Mouse (Mus musculus) stomach, embryonic 14.5 days (tissue): ENCODE data around the gene Ppil2. TPM values are rescaled to one million over a fixed set of nuclear protein-coding genes. Genes with fewer than 3 reads are reported as not detected.

ENCODE experiments used
- ATAC-seq: fragments of 200-750 bp; cut with Nextera tagmentation; 2 replicates; pipeline ENCODE4 v1.8.0; 2017; ENCODE audit warnings: low read depth, moderate TSS enrichment; ENCODE audit not compliant: insufficient number of reproducible peaks, insufficient read depth, low FRiP score
- H3K27ac ChIP-seq: fragments of 300-500 bp; sonication (generic); 2 replicates; pipeline ENCODE4 v1.5.1; 2014; ENCODE audit warnings: mild to moderate bottlenecking, low read length, moderate library complexity, mixed read lengths
- H3K27me3 ChIP-seq: fragments of 300-500 bp; sonication (generic); 2 replicates; pipeline ENCODE4 v1.6.1; 2014; ENCODE audit warnings: low read length, control low read depth, mixed read lengths; ENCODE audit not compliant: control insufficient read depth, insufficient read depth
- H3K36me3 ChIP-seq: fragments of 300-500 bp; sonication (generic); 2 replicates; pipeline ENCODE4 v1.6.1; 2014; ENCODE audit warnings: mild to moderate bottlenecking, control low read depth, low read length, moderate library complexity, mixed read lengths; ENCODE audit not compliant: control insufficient read depth, insufficient read depth
- H3K4me1 ChIP-seq: fragments of 300-500 bp; sonication (generic); 2 replicates; pipeline ENCODE4 v1.6.1; 2014; ENCODE audit warnings: low read length, control low read depth, mixed read lengths; ENCODE audit not compliant: control insufficient read depth, insufficient read depth
- H3K4me2 ChIP-seq: fragments of 300-500 bp; sonication (generic); replicated peaks from 2 replicates; pipeline ENCODE4 v1.6.1; 2014; ENCODE audit warnings: low read depth, low read length, control low read depth
- H3K4me3 ChIP-seq: fragments of 300-500 bp; sonication (generic); 2 replicates; pipeline ENCODE4 v1.5.1; 2014; ENCODE audit warnings: low read depth, low read length, control low read depth
- H3K9ac ChIP-seq: fragments of 300-500 bp; sonication (generic); replicated peaks from 2 replicates; pipeline ENCODE4 v1.6.1; 2014; ENCODE audit warnings: low read depth, mild to moderate bottlenecking, control low read depth, low read length, moderate library complexity, mixed read lengths
- H3K9me3 ChIP-seq: fragments of 300-500 bp; sonication (generic); 2 replicates; pipeline ENCODE4 v1.6.1; 2016; ENCODE audit warnings: low read depth, low read length, control low read depth; ENCODE audit not compliant: control insufficient read depth
- WGBS: fragments of 180-500 bp; shearing (Covaris S2); extraction: QIAGEN DNeasy Blood & Tissue Kit; methylation state at CpG from one replicate; pipeline ENCODE4 v1.1.7; 2014; 5-methylcytosine and 5-hydroxymethylcytosine counted together
- microRNA counts: library from miRNA; unstranded; fragments of <30 nt; microRNA quantifications from one replicate; lab custom pipeline; 2016
- microRNA-seq: library from miRNA; unstranded; fragments of <30 nt; microRNA quantifications from one replicate; pipeline ENCODE4, GENCODE M21; 2016
- polyA plus RNA-seq: library from polyadenylated mRNA; unstranded; fragments of >200 nt; fragmentation: Nextera tagmentation; extraction: Ambion mirVana; gene quantifications from 2 replicates; pipeline ENCODE4 v1.2.1, GENCODE M21; 2014

Ppil2 gene
- polyA plus RNA-seq, 1 experiment from 2014 or later, result 136 TPM

DNA sequence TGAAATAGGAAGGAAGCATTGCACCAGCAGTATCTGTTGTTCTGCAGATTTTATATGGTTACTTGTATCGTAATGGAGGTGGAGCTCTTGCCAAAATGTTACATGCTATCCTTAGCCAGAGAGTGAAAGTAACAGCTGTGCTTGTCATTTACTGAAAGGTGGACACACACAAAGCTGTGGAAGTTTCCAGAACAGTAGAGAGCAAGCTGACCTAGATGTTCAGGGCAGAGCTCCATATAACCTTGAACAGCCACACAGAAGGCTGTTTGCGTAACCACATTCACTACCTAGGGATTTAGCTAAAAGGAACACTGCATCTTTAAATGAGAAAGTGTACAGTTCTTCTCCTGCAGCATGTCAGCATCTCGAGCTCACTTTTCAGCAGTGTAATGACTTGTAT is 66.7 kb downstream of the Ppil2 start:
- H3K27ac ChIP-seq, result no peak overlapping the region
- H3K4me3 ChIP-seq, result no peak overlapping the region
- no peak overlapping the region for H3K9ac ChIP-seq
- no peak for ATAC-seq
- peaks cover 56% of the 10 kb centered on the region for H3K36me3 ChIP-seq
- H3K4me2 ChIP-seq, result no peak overlapping the region
- no peaks in the 10 kb centered on the region for H3K4me1 ChIP-seq
- no peaks in the 10 kb centered on the region for H3K9me3 ChIP-seq
- no peaks in the 10 kb centered on the region for H3K27me3 ChIP-seq
- WGBS, result 91% methylated on average over 3 of the region's 3 CpGs

DNA sequence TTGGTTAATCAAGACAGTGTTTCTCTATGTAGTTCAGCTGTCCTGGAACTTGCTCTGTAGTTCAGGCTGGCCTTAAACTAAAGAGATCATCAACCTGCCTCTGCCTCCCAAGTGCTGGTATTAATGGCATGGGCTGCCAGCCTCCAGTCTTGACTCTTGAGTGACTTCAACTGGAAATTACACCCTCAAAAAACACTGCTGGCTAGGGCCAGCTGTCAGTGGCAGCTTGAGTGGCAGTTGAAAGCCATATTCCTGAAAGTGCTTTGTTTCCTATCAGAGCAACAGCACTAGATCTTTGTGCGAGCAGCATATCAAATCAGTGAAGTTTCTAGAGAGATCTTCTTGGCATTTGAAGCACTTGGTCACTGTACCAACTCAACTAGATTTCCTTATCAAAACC is 69.6 kb downstream of the Ppil2 start:
- no peak for ATAC-seq
- Histone ChIP-seq H3K4me3 (no peak overlapping the region), H3K9ac (no peak overlapping the region), H3K4me1 (no peaks in the 10 kb centered on the region), H3K36me3 (peaks cover 64% of the 10 kb centered on the region), H3K9me3 (no peaks in the 10 kb centered on the region), H3K27me3 (no peaks in the 10 kb centered on the region), H3K27ac (no peak overlapping the region), H3K4me2 (no peak overlapping the region)
- 89% methylated on average over 1 of the region's 1 CpGs for WGBS

DNA sequence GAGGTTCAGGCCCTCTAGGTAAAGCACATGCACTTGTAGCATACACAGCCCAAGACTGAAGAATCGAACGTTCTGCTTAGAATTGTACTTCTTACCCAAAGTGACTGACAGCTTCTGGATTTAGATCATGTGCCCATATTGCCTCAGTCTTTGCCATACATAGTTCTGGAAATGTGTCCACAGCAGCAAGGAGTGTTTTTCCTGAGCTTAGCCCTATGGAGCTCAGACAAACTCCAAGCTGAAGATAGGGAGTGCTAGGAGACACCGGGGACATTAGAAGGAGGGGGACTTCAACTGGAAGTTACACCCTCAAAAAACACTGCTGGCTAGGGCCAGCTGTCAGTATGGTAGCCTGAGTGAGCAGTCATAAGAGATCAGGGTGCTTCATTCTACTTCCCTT is 70.3 kb downstream of the Ppil2 start:
- no peak overlapping the region for H3K4me3 ChIP-seq
- H3K4me1 ChIP-seq, result no peaks in the 10 kb centered on the region
- no peak overlapping the region for H3K4me2 ChIP-seq
- peaks cover 71% of the 10 kb centered on the region for H3K36me3 ChIP-seq
- H3K9me3 ChIP-seq, result no peaks in the 10 kb centered on the region
- H3K27me3 ChIP-seq, result no peaks in the 10 kb centered on the region
- no peak for ATAC-seq
- WGBS, result 97% methylated on average over 3 of the region's 3 CpGs
- H3K9ac ChIP-seq, result no peak overlapping the region
- no peak overlapping the region for H3K27ac ChIP-seq

MicroRNA genes within 50 kb of the gene (microRNA counts, 519-probe panel; counts per million panel counts)
- microRNA mmu-miR-130b (lab: Ali Mortazavi, UCI) (4,320 counts per million, percentile 86 among the panel's probes with 10 or more counts), microRNA mmu-miR-301b (lab: Ali Mortazavi, UCI) (2,910 counts per million, percentile 51 among the panel's probes with 10 or more counts)

Small RNA genes lying within 50 kb of the gene (microRNA-seq; reads per million reads assigned to microRNA genes)
- gene Mir130b (6,990 reads per million, percentile 91 among the genes with 10 or more reads in this experiment), gene Mir301b (104 reads per million, percentile 48 among the genes with 10 or more reads in this experiment)

Other genes starting within 250 kb of the Ppil2 start
- 0.41 and 0.59 TPM in 2 replicates for gene Igll1, start 247.3 kb downstream of the Ppil2 start, polyA plus RNA-seq
- gene Top3b, start 240.5 kb downstream of the Ppil2 start, polyA plus RNA-seq, result 63.4 and 73.1 TPM in 2 replicates
- gene Vpreb1, start 240.4 kb downstream of the Ppil2 start, polyA plus RNA-seq, result 2.9 TPM in 2 replicates
- gene Ppm1f, start 214.8 kb downstream of the Ppil2 start, polyA plus RNA-seq, result 14.8 and 16.5 TPM in 2 replicates
- 177 and 185 TPM in 2 replicates for gene Mapk1, start 127.9 kb downstream of the Ppil2 start, polyA plus RNA-seq
- 33.5 and 35.0 TPM in 2 replicates for gene Ypel1, start 41.6 kb downstream of the Ppil2 start, polyA plus RNA-seq
- gene 2610318N02Rik, start 13.9 kb upstream of the Ppil2 start, polyA plus RNA-seq, result 25.5 and 35.5 TPM in 2 replicates
- 39.2 and 45.3 TPM in 2 replicates for gene Sdf2l1, start 21.1 kb upstream of the Ppil2 start, polyA plus RNA-seq
- 9.1 and 12.6 TPM in 2 replicates for gene Ydjc, start 33.4 kb upstream of the Ppil2 start, polyA plus RNA-seq
- 1.0 and 1.1 TPM in 2 replicates for gene Ccdc116, start 36.0 kb upstream of the Ppil2 start, polyA plus RNA-seq
- 325 and 353 TPM in 2 replicates for gene Ube2l3, start 91.4 kb upstream of the Ppil2 start, polyA plus RNA-seq
- gene Rimbp3, start 97.3 kb upstream of the Ppil2 start, polyA plus RNA-seq, result 0.65 and 0.69 TPM in 2 replicates
- gene Hic2, start 122.3 kb upstream of the Ppil2 start, polyA plus RNA-seq, result 4.8 and 5.2 TPM in 2 replicates
- gene Tmem191c, start 164.8 kb upstream of the Ppil2 start, polyA plus RNA-seq, result 11.7 and 11.8 TPM in 2 replicates
- 0.15 and 0.22 TPM in 2 replicates for gene Serpind1, start 220.1 kb upstream of the Ppil2 start, polyA plus RNA-seq